Mouse (Mus musculus): Measurements from ENCODE around the gene Olfr509. TPM values are rescaled to one million over a fixed set of nuclear protein-coding genes. Genes with fewer than 3 reads are reported as not detected.
A peak's percentile ranks its signal among the peaks of the same experiment; 100 is the strongest.
"Not testable (repeated sequence)": the region's sequence is repeated elsewhere in the genome, so short reads cannot be mapped to it uniquely, and the experiment has no call there.

Gene Olfr509
- polyA plus RNA-seq (2012; rRNA removed): not detected in 2 replicates

DNA sequence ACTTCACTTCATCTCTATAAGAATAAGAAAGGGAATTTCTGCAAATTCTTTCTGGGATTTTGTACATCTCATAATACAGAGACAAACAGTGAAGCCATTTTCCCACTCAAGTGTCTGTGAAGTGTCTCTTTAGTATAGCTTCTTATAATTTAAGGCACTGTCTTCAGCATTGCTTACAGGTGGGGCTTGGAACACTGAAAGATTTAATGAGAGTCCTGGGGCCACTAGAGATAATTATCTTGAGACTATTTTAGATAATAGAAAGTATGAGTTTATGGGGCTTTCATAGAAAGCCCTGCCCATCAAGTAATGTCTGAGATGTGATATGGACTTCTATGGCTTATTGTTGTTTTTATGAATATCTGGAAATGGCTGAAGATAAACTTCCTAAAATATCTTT is at the start of gene Olfr509:
Gene Olfr509 (minus strand): TSS at position 101 of the 400 bp plus-strand sequence.
- Histone ChIP-seq H3K4me3 (ENCODE audit: low read depth, low read length) (no peak within 1 kb of the TSS), H3K36me3 (ENCODE audit: control insufficient read depth, insufficient read depth, low read length) (no peaks in the 10 kb centered on the region), H3K27ac (ENCODE audit: insufficient read depth, low read depth, low read length) (no peak within 1 kb of the TSS), H3K4me1 (ENCODE audit: control insufficient read depth, insufficient read depth, insufficient read length, low read length) (no peaks in the 10 kb centered on the region), H3K27me3 (ENCODE audit: control insufficient read depth, insufficient read depth, low read length) (no peaks in the 10 kb centered on the region)
- TF ChIP-seq POLR2A (IDR thresholded peaks at IDR 0.05; ENCODE audit: low read depth, low read length) (no peak), CTCF (IDR thresholded peaks at IDR 0.05; ENCODE audit: extremely low read depth, insufficient read length, insufficient replicate concordance, low read depth, low read length) (no peak)

DNA sequence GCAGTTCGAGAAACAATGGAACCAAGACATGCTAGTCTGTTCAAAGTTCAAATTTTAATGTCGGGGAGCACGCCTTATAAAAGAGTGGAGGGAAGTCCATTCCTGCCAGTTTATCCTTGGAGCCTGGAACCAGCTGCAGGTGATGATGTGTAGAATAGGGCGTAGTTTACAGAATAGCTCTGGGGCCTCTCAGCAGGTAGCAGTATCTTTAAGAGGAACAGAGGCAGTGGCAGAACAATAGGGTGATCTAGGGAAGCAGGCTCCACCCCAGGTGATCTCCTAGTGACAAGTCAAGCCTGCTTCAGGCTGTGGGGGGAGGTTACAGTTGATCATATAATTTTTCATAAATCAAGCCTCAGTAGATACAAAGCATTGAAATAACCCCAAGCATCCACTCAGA is 27.2 kb upstream of the Olfr509 start:
- Histone ChIP-seq H3K4me3 (ENCODE audit: low read depth, low read length) (no peak overlapping the region), H3K4me1 (ENCODE audit: control insufficient read depth, insufficient read depth, insufficient read length, low read length) (no peaks in the 10 kb centered on the region), H3K27ac (ENCODE audit: insufficient read depth, low read depth, low read length) (no peak overlapping the region), H3K27me3 (ENCODE audit: control insufficient read depth, insufficient read depth, low read length) (no peaks in the 10 kb centered on the region), H3K36me3 (ENCODE audit: control insufficient read depth, insufficient read depth, low read length) (no peaks in the 10 kb centered on the region)
- TF ChIP-seq CTCF (IDR thresholded peaks at IDR 0.05; ENCODE audit: extremely low read depth, insufficient read length, insufficient replicate concordance, low read depth, low read length) (no peak), POLR2A (IDR thresholded peaks at IDR 0.05; ENCODE audit: low read depth, low read length) (no peak)
- WGBS: 61% methylated on average over 4 of the region's 4 CpGs

DNA sequence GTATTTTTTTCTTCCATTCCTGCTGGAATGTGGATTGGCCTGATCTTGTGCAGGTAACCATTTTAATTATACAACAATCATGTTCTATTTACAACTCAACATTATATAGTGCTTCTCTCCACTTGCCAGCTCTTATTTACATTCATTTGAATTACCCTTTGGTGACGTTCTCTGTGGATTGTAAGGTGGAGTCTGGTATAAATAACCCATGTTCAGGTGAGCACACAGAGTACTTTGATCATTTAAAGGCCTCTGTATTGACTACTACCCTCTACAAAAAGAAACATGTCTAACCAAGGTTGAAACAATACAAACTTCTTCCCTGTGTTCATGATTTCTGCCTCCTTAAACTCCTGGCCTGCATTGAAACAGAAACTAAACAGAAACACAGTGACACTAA is 19.4 kb upstream of the Olfr509 start:
- H3K4me3 ChIP-seq (ENCODE audit: low read depth, low read length): no peak overlapping the region
- H3K36me3 ChIP-seq (ENCODE audit: control insufficient read depth, insufficient read depth, low read length): no peaks in the 10 kb centered on the region
- WGBS: 11% methylated on average over 1 of the region's 1 CpGs
- no peak overlapping the region for H3K27ac ChIP-seq (ENCODE audit: insufficient read depth, low read depth, low read length)
- H3K27me3 ChIP-seq (ENCODE audit: control insufficient read depth, insufficient read depth, low read length): no peaks in the 10 kb centered on the region
- H3K4me1 ChIP-seq (ENCODE audit: control insufficient read depth, insufficient read depth, insufficient read length, low read length): no peaks in the 10 kb centered on the region
- no peak for TF ChIP-seq CTCF (IDR thresholded peaks at IDR 0.05; ENCODE audit: extremely low read depth, insufficient read length, insufficient replicate concordance, low read depth, low read length)
- no peak for TF ChIP-seq POLR2A (IDR thresholded peaks at IDR 0.05; ENCODE audit: low read depth, low read length)

DNA sequence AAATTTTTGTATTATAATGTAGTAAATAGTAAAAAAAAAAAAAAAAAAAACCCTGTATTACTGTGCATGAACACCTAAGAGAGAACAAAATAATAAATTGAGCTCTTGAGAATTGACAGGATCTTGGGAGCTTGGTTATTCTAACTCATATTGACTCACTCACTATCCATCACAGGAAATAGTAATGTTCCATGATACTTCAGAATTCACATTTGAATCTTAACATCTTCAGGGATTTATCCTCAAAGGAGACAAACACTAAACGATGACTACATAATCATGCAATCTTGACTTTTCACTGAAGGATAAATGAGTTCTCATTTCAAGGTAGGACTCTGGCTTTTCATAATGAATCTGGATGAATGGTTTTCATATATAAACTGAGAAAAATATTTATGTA is 14.4 kb upstream of the Olfr509 start, which contains the start of gene Olfr510:
Gene Olfr510 (plus strand): TSS at position 301 of the 400 bp plus-strand sequence.
- H3K27ac ChIP-seq (ENCODE audit: insufficient read depth, low read depth, low read length): no peak within 1 kb of the TSS
- TF ChIP-seq CTCF (IDR thresholded peaks at IDR 0.05; ENCODE audit: extremely low read depth, insufficient read length, insufficient replicate concordance, low read depth, low read length): no peak
- TF ChIP-seq POLR2A (IDR thresholded peaks at IDR 0.05; ENCODE audit: low read depth, low read length): no peak
- no peaks in the 10 kb centered on the region for H3K27me3 ChIP-seq (ENCODE audit: control insufficient read depth, insufficient read depth, low read length)
- 86% methylated on average over 1 of the region's 1 CpGs for WGBS
- no peak within 1 kb of the TSS for H3K4me3 ChIP-seq (ENCODE audit: low read depth, low read length)
- H3K4me1 ChIP-seq (ENCODE audit: control insufficient read depth, insufficient read depth, insufficient read length, low read length): no peaks in the 10 kb centered on the region
- H3K36me3 ChIP-seq (ENCODE audit: control insufficient read depth, insufficient read depth, low read length): no peaks in the 10 kb centered on the region

DNA sequence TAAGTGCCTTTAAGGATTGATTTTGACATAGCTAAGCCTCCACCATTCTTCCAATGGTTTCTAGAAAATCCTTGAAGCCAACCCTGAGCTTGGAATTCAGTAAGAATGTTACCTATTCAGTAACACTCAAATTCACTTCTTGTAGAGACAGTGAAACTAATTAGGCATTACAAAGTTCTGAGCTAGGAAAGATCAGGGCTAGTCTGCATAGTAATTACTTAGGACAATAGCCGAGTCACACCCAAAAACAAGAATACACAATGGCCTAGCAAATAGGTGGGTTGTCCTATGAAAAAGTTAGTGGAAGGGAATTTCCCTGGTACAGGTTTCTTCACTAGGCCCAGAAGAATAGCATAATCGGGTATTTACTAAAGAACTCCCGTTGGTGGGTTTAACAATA is 10.7 kb upstream of the Olfr509 start:
- TF ChIP-seq POLR2A (IDR thresholded peaks at IDR 0.05; ENCODE audit: low read depth, low read length) (no peak), CTCF (IDR thresholded peaks at IDR 0.05; ENCODE audit: extremely low read depth, insufficient read length, insufficient replicate concordance, low read depth, low read length) (no peak)
- H3K4me1 ChIP-seq (ENCODE audit: control insufficient read depth, insufficient read depth, insufficient read length, low read length): no peaks in the 10 kb centered on the region
- H3K27ac ChIP-seq (ENCODE audit: insufficient read depth, low read depth, low read length): no peak overlapping the region
- no peak overlapping the region for H3K4me3 ChIP-seq (ENCODE audit: low read depth, low read length)
- no peaks in the 10 kb centered on the region for H3K36me3 ChIP-seq (ENCODE audit: control insufficient read depth, insufficient read depth, low read length)
- WGBS: 82% methylated on average over 3 of the region's 3 CpGs
- no peaks in the 10 kb centered on the region for H3K27me3 ChIP-seq (ENCODE audit: control insufficient read depth, insufficient read depth, low read length)

DNA sequence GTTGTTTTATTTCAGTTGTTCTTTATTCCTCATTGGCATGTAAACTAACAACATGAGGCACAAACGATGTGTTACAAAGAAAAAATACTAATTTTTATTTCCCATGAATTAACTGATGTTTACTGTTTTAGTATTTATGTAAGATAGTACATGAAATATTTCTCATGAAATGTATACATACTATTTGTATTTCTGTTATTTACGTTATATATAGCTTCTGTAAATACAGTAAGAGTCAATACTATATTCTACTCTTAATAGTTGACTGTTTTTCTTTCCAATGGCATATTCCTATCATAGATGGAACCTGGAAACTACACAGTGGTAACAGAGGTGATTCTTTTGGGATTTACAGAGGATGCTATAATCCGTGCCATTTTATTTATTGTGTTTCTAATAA is 22.0 kb downstream of the Olfr509 start, which contains the start of gene Olfr508:
Gene Olfr508 (plus strand): TSS at position 301 of the 400 bp plus-strand sequence.
- H3K27ac ChIP-seq (ENCODE audit: insufficient read depth, low read depth, low read length): no peak within 1 kb of the TSS
- no peak within 1 kb of the TSS for H3K4me3 ChIP-seq (ENCODE audit: low read depth, low read length)
- 82% methylated on average over 3 of the region's 3 CpGs for WGBS
- TF ChIP-seq POLR2A (IDR thresholded peaks at IDR 0.05; ENCODE audit: low read depth, low read length): no peak
- TF ChIP-seq CTCF (IDR thresholded peaks at IDR 0.05; ENCODE audit: extremely low read depth, insufficient read length, insufficient replicate concordance, low read depth, low read length): no peak
- no peaks in the 10 kb centered on the region for H3K27me3 ChIP-seq (ENCODE audit: control insufficient read depth, insufficient read depth, low read length)
- H3K36me3 ChIP-seq (ENCODE audit: control insufficient read depth, insufficient read depth, low read length): no peaks in the 10 kb centered on the region
- H3K4me1 ChIP-seq (ENCODE audit: control insufficient read depth, insufficient read depth, insufficient read length, low read length): no peaks in the 10 kb centered on the region

DNA sequence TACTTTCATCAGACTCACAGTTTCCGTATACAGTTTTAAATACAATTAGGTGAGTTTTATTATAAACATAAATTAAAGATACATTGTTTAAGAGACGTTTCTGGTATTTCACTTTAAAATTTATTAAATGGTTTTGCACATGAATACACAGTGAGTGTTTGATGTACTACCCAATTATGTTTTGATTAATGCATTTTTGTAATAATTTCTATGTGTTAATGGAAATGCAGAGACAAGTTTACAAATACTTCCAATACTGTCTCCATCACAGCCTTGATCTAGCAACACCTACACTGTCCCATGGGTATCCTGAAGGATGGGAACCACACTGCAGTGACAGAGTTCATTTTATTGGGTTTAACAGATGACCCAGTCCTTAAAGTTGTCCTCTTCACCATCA is 30.2 kb downstream of the Olfr509 start, which contains the start of gene Olfr507:
Gene Olfr507 (plus strand): TSS at position 301 of the 400 bp plus-strand sequence.
- Histone ChIP-seq H3K4me3 (ENCODE audit: low read depth, low read length) (no peak within 1 kb of the TSS), H3K27me3 (ENCODE audit: control insufficient read depth, insufficient read depth, low read length) (no peaks in the 10 kb centered on the region), H3K27ac (ENCODE audit: insufficient read depth, low read depth, low read length) (no peak within 1 kb of the TSS), H3K4me1 (ENCODE audit: control insufficient read depth, insufficient read depth, insufficient read length, low read length) (no peaks in the 10 kb centered on the region), H3K36me3 (ENCODE audit: control insufficient read depth, insufficient read depth, low read length) (no peaks in the 10 kb centered on the region)
- 77% methylated on average over 2 of the region's 2 CpGs for WGBS
- TF ChIP-seq POLR2A (IDR thresholded peaks at IDR 0.05; ENCODE audit: low read depth, low read length) (no peak), CTCF (IDR thresholded peaks at IDR 0.05; ENCODE audit: extremely low read depth, insufficient read length, insufficient replicate concordance, low read depth, low read length) (no peak)

DNA sequence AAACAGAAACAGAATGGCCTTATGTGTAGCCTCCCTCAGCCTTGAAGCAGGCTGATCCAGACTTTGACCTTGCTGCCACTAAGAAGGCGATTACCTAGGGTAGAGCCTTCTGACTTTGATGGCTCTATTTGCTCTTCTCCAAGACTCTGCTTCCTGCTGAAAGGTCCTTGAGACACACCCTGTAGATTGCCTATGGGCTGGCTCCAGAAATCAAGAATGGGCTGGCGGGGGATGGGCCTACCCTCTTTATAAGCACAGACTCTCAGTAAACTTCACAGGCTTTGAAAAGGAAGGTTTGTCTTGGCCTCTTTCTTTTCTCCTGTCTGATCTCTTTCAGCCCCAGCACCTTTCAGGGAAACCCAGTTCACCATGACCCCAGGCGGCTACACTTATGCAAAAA is 34.9 kb downstream of the Olfr509 start:
- not testable (repeated sequence) for H3K4me3 ChIP-seq (ENCODE audit: low read depth, low read length); H3K27me3 ChIP-seq (ENCODE audit: control insufficient read depth, insufficient read depth, low read length); H3K36me3 ChIP-seq (ENCODE audit: control insufficient read depth, insufficient read depth, low read length); H3K4me1 ChIP-seq (ENCODE audit: control insufficient read depth, insufficient read depth, insufficient read length, low read length)
- 20% methylated on average over 3 of the region's 3 CpGs for WGBS
- H3K27ac ChIP-seq (ENCODE audit: insufficient read depth, low read depth, low read length): peak overlapping the region; percentile 59; the same call in 1 of the 2 replicates
